Mouse (Mus musculus) lung, adult 18-20 months (tissue): Measurements from ENCODE around the gene Fxyd5.
A peak's percentile ranks its signal among the peaks of the same experiment; 100 is the strongest.

Source experiments
- DNase-seq, 2 experiments: peaks; one replicate each; pipeline ENCODE4 v3.0.0; 2022; ENCODE audit warnings: mixed read lengths in 2 of 2

Fxyd5 gene

DNA sequence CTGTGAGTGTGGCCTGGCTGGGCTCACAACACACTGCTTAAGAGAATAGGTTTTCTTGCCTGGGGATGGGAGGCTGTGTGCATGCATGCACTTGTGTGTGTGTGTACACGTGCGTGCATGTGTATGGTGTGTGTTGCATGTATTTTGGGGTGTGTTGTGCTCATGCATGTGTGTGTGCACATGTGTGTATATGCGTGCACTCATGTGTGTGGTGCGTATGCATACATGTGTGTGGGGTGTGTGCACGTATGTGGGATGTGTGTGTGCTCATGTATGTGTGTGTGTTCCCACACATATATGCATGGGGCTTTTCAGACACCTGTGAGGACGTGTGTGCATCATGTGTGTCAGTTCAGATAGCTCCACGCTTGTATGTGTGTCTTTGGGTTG is 18.3 kb upstream of the Fxyd5 start:
- no peak for DNase-seq

DNA sequence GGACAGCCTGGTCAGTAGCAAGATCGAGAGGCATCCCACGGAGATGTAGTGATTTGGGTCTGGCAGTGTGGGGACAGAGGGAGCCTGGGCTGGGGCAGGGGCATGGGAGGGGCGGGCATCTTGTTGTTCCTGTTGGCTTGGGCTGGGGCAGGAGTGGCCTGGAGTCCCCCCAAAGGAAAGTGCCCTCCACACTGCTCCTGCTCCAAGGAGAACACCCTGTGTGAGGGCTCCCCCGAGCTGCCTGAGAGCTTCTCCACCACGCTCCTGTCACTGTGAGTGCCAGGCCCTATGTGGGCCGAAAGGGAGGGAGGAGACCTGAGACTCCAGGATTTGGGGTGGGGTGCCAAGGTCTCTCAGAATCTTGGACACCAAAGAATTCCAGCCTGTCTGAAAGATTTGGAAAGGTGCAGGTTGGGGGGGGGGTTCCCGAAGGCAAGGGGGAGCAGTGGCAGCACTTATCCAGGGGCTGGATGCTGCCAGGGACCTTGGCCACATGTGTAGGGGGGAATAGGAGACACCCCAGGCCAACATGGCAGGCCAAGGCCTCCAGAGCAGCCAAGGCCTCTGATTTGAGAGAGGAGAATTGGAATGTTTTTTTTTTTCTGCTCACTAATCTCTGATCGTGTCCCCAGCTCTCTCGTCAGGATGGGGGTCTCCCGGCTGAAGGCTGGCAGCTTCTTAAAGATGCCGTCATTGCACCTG is 17.8 kb upstream of the Fxyd5 start:
- DNase-seq = no peak

- peak; percentile 76 to 82 for DNase-seq
Observed at GRCm38 (mm10) chr7:31059108-31059507, 16.8 kb upstream of the Fxyd5 start, which contains the start of gene Lgi4. Gene Lgi4, plus strand, starts transcription at chr7:31059342.

GRCm38 (mm10) chr7:31058211-31058610 is 15.9 kb upstream of the Fxyd5 start:
- DNase-seq = no peak

DNA sequence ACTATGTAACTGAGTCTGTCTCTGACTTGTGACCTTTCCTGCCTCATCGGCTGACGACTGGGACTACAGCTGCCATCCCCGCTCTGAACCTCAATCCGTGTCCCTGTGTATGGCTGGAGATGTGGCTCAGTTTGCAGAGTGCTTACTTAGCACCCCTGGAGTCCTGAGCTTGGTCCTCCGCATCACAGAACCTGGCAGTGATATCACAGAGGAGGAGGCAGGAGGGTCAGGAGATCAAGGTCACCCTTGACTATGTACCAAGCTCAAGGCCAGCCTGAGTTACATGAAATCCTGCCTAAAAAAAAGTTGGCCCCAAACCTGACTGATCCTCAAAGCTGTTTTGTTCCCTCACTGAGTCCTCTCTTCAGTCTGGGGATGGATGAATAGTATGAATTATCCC is 15.4 kb upstream of the Fxyd5 start:
- DNase-seq = no peak

GRCm38 (mm10) chr7:31057071-31057470 is 14.8 kb upstream of the Fxyd5 start, which contains the start of gene Fxyd1:
Gene Fxyd1, minus strand, starts transcription at chr7:31057199.
- no peak for DNase-seq

- DNase-seq = no peak
Observed at GRCm38 (mm10) chr7:31056448-31056847, 14.2 kb upstream of the Fxyd5 start.

GRCm38 (mm10) chr7:31055883-31056282 is 13.6 kb upstream of the Fxyd5 start:
- DNase-seq = no peak

DNA sequence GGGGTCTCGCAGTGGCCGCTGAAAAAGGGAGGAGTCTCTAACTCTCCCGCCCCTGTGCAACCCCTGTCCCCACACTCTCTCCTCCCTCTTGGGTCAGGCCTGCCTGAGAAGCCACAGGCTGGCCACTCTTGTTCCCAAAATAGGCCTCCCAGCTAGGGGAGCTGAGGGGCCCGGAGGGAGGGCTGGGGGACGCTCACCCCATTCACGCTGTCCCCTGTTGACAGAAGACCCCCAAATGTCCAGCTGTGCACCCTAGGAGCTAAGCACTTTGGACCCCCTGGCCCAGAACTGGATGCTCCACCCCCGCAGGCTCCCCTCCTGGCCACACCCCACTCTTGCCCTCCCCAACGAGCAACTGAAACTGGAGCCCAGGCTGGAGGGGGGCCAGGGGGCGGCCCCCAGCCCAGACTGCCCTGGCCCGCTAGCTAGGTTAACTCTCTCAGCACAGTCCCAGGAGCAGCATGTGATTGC is 13.1 kb upstream of the Fxyd5 start:
- DNase-seq = peak; percentile 69 to 77

DNA sequence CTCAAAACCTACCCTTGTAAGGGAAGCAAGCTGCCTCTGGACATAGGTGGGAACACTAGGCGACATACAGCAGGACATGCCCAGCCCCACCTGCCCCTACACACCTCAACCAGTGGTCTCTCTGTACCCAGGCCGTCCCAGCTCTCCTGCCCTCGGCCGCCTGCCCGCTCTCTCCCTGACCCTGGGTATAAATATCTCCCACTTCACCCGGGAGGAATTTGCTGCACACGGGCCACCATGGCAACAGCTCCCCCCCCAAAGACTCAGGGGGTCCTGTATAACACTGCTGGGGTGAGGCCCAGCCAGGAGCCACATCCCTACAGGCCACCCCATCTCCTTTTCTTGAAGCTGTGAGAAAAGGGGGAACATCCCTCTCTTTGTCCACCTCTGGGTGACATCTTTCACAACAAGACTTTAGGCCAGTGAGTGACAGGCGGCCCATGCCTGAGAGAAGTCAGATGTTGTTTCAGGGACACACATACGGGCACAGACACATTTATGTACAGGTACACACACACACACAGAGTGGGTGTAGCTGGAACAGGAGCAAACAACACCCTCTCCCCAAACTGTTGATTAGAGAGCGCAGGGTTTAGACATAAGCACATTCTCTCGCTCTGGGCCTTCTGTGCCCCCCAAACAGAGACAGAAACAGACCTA is 12.5 kb upstream of the Fxyd5 start:
- no peak for DNase-seq

DNA sequence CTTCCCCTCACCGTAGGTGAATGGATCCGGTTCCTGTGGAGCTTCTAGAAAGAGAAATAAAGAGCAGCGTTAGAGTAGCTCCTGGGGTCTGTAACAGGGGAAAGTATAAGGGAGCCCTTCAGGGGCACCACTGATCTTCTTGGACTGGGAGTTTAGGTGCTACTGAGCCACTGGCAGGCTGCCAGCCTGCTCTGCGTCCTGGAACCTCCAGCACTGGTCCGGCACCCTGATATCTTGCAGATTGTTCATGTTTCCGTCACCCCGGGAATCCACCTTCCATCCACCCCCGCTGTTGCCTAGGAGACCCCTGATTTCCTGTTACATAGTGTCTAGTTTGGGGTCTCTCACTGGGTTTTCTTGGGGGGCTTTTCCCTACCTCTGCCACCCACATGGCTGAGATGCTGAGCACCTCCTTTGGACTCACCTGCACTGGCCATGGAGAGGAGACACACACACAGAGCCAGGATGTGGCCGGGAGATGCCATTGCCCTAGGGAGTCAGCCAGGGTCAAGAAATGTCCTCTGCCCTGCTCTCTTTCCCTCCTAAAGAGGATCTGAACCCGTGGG is 11.7 kb upstream of the Fxyd5 start:
- DNase-seq = no peak

DNA sequence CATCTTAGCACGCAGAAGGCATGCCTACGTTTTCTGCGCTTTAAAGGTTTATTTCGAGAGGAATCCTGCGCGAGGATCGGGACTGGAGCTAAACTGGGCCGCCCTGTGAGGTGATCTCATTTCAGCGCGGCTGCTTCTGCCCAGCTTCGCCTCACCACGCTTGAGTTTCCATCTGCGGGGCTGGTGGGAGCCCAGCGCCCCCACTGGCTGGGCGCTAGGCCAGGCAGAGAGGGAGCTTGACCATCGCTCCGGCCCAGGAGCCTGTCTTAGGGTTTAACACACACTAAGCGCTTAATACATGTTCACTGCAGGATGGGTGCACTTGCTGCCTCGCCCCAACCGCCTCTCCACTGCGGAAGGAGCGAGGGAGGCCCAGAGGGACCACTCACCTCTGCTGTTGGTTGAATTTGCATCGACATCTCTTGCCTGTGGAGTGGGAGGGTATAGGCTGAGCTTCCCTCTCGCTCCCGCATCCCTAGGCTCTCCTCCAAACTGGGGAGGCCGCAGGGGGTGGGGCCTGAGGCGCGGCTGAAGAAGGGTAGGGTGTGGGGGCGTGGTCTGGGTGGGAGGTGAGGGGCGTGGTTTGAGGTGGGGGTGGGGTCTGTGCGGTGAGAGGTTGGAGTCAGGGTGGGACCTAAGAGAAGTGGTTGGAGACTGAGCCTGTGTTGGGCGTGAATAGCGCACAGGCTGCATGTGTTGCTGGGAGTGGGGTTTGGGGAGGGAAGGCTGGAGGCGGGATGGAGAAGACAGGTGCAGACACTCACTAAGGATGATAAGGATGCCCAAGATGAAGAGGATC is 10.6 kb upstream of the Fxyd5 start:
- DNase-seq = no peak

GRCm38 (mm10) chr7:31052251-31052635 is 10.0 kb upstream of the Fxyd5 start:
- no peak for DNase-seq

DNA sequence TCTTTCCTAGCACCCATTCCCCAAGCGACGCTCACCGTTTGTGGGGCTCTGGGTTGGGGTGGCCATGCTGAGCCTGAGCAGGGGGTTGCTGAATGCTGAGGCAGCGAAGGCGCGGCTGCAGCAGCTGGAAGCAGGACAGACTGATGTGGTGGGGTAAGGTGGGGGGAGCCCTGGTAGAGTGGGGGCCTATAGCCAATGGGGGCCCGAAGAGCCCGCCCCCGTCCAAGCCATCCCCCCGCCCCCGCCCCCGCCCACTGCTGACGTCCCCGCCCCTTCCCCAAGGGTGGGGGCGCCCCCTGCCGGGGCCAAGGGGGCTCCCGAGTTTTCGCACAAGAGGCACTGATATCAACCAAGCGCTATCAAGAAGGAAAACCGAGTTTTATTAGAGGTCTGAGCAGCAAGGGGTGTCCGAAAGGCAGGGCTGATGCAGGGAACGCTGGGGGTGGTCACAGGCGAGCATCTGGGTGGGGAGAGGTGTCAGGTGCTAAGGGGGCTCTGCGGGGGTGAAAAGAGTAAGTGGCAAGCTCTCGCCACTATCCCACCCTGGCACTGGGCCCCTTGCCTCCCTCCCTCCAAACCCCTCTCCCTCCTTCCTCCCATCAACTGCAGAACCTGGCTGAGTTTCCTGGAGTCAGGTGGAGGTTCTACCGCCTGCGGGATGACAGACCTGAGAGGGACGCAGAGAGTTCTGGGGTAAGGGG is 9.2 kb upstream of the Fxyd5 start, which contains the start of gene Fxyd7:
Gene Fxyd7 (minus strand): TSS at position 147 of the 701 bp plus-strand sequence.
- DNase-seq = no peak

DNA sequence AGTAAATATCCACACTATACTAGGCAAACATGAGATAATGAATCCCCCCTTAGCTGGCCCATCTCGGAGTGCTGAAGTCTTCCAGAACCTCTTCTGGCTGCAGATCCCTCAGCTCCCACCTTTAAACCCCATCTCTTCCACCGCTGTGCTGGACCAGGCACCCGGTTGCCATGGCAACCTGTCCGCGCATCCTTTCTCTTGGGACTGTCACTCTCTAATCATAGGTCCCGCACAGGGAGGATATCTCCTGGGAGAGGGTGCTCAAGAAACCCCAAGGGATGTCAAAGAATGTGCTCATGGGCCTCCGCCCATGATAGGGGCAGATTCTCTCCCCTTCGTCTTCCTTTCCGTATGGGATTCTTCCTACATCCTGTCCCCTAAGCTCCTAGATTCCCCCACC is 8.6 kb upstream of the Fxyd5 start:
- DNase-seq = no peak

DNA sequence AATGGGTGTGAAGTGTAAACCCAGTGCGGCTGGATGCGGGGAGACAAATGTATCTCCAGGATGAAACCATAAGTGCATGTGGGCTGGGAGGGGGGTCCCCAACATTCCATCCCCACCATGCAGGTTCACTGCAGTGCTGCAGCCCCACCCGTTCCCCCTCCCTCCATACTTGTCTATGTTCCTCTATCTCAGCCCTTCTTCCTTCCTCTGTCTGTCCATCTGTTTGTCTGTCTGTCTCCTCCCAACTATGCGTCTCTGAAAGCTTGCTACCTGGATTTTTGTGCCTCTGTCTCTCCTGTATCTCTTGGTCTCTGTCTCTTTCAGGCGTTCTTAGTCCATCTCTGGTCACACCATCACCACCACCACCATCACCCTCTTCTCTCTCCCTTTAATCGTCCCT is 8.2 kb upstream of the Fxyd5 start:
- no peak for DNase-seq

DNA sequence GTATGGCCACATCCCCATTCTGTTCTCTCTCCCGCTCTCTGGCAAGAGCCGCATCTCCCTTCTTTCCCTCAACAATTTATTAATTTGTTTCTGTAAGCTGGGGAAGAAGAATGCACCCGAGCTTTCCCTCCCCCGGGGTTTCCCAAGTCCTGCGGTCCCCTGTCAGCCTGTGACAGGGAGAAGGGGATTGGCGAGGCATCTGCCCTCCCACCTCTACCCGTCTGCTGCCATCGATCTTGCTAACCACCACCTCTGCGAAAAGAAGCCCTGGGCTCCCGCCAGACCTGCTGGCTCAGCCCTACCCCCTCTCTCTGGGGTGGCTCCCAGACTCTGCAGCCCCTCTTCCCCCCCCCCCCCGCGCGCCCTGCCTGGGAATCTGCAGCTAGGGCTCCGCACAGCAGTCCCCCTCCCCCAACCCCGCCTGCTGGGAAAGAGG is 7.6 kb upstream of the Fxyd5 start:
- DNase-seq = no peak

DNA sequence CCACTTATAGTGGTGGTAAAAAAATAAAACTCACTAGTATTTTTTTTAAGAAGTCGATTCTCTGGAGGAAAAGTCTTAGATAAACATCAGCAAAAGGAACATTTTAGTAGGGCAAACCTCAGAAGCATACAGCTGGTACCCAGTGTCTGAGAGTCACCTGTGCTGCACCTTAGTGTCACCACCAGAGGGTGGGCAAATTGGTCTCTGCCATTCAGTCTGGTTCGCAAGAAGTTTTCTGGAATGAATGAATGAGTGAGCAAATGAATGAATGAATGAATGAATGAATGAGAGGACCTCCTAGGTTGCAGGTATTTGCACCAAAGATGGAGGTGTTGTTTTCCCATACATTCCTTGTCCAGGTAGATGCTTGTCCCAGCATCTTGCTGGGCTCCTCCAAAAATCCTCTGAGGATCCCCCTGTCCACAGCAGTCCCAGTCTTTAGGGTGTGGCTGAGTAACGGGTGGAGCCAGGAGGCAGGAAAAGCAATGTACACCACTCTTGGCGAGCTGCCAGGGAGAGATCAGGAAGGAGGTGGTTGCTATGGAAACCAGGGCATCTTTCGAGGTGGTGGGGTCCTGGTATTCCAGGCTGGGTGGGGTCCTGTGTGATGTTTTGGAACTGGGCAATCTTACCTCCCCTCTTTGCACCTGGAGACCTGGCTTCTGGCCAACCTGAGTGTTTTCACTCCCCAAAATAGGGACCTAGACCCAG is 7.0 kb upstream of the Fxyd5 start:
- no peak for DNase-seq

GRCm38 (mm10) chr7:31041662-31042315 is 492 bp downstream of the Fxyd5 start:
- peak; percentile 79 to 81 for DNase-seq

DNA sequence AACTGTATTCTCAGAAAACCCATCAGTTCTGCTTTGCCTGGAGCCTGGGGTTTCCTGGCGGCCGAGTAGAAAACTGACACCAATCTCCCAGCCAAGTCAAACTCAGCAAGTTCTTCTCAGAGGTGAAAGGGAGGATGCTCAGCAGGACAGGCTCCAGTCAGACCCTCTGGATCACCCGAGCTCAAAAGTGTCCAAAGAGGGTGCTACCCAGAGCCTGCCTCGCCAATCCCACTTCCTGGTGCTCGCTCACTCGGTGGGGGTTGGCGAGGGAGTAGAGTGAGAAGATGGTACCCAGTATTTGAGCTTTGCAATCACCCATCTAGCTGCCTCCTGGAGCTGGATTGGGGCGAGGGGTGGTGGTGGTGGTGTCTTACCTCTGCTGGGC is 1.3 kb downstream of the Fxyd5 start:
- DNase-seq = no peak
